In genomic region chr7:100285383-100285782, GRCm38 (mm10) we compare ENCODE assay signal across 8 mouse cellular contexts. TPM values are rescaled to one million over a fixed set of nuclear protein-coding genes. Genes with fewer than 3 reads are reported as not detected.
DNase-seq lines count a peak whose midpoint lies in the region; ATAC-seq and TF ChIP-seq lines count a peak whose summit lies in the region.

Gene P4ha3, plus strand, starts transcription at chr7:100285520.

- H3K4me2 ChIP-seq in heart, embryonic 13.5 days: peak within 1 kb of the TSS; percentile 87
- peak within 1 kb of the TSS; percentile 97 for H3K4me2 ChIP-seq in forebrain, embryonic 13.5 days
- peak within 1 kb of the TSS; percentile 92 for H3K4me2 ChIP-seq in limb, embryonic 12.5 days
- peak within 1 kb of the TSS; percentile 86 for H3K4me2 ChIP-seq in myocyte (ENCODE audit: low read depth)

- peak within 1 kb of the TSS; percentile 35 for H3ac ChIP-seq in myocyte (ENCODE audit: control insufficient read depth, insufficient read length)

- H3K79me2 ChIP-seq in myocyte (ENCODE audit: control insufficient read depth, insufficient read depth): no peaks in the 10 kb centered on the region

- peak; percentile 31 for TF ChIP-seq POLR2A in myocyte (IDR thresholded peaks at IDR 0.05; ENCODE audit: insufficient read length, low read depth)

- no peaks in the 10 kb centered on the region for H3K9me3 ChIP-seq in heart, embryonic 13.5 days
- H3K9me3 ChIP-seq in forebrain, embryonic 13.5 days (replicated peaks): no peaks in the 10 kb centered on the region
- no peaks in the 10 kb centered on the region for H3K9me3 ChIP-seq in limb, embryonic 12.5 days

- H3K4me1 ChIP-seq in heart, embryonic 13.5 days: peaks cover 46% of the 10 kb centered on the region
- H3K4me1 ChIP-seq in forebrain, embryonic 13.5 days: peaks cover 31% of the 10 kb centered on the region
- peaks cover 52% of the 10 kb centered on the region for H3K4me1 ChIP-seq in limb, embryonic 12.5 days (replicated peaks)

- H3K4me3 ChIP-seq in heart, embryonic 13.5 days: peak within 1 kb of the TSS; percentile 68
- peak within 1 kb of the TSS; percentile 57 for H3K4me3 ChIP-seq in forebrain, embryonic 13.5 days
- peak within 1 kb of the TSS; percentile 68 for H3K4me3 ChIP-seq in limb, embryonic 12.5 days (replicated peaks)
- H3K4me3 ChIP-seq in myocyte: peak within 1 kb of the TSS; percentile 12

- intact Hi-C loops in heart, postnatal 25 days (cut with DNase I): no loop called here

- peaks cover 4% of the 10 kb centered on the region for H3K36me3 ChIP-seq in heart, embryonic 13.5 days
- H3K36me3 ChIP-seq in forebrain, embryonic 13.5 days (ENCODE audit: poor library complexity, severe bottlenecking): no peaks in the 10 kb centered on the region
- no peaks in the 10 kb centered on the region for H3K36me3 ChIP-seq in limb, embryonic 12.5 days
- no peaks in the 10 kb centered on the region for H3K36me3 ChIP-seq in myocyte (ENCODE audit: control insufficient read depth, insufficient read depth)

- H3K9ac ChIP-seq in heart, embryonic 13.5 days: peak within 1 kb of the TSS; percentile 87
- H3K9ac ChIP-seq in forebrain, embryonic 13.5 days: peak within 1 kb of the TSS; percentile 67
- H3K9ac ChIP-seq in limb, embryonic 12.5 days (replicated peaks): peak within 1 kb of the TSS; percentile 82

- peaks cover 4% of the 10 kb centered on the region; the same call in 1 of the 2 replicates for H3K27me3 ChIP-seq in heart, embryonic 13.5 days (replicated peaks)
- peaks cover 30% of the 10 kb centered on the region for H3K27me3 ChIP-seq in forebrain, embryonic 13.5 days
- peaks cover 28% of the 10 kb centered on the region for H3K27me3 ChIP-seq in limb, embryonic 12.5 days
- no peaks in the 10 kb centered on the region for H3K27me3 ChIP-seq in myocyte (ENCODE audit: control insufficient read depth, insufficient read depth, insufficient read length)

- DNase-seq in heart, postnatal 25 days (ENCODE audit: low spot score): no peak
- DNase-seq in NIH3T3 (ENCODE audit: low read depth): peak; percentile 52
- DNase-seq in layer of hippocampus, adult 18-20 months (ENCODE audit: low spot score in 2 of 2): no peak
- DNase-seq in layer of hippocampus, postnatal 10 days (ENCODE audit: low spot score in 2 of 2): no peak

- ATAC-seq in heart, embryonic 13.5 days (ENCODE audit: extremely low read depth, insufficient number of reproducible peaks, low FRiP score, low TSS enrichment): peak; percentile 9; the same call in 1 of the 2 replicates
- ATAC-seq in forebrain, embryonic 13.5 days: peak; percentile 58
- ATAC-seq in limb, embryonic 12.5 days (ENCODE audit: insufficient number of reproducible peaks, insufficient read depth, low FRiP score, low TSS enrichment, low read depth): no peak

- WGBS in heart, embryonic 13.5 days: under 1% methylated on average over 42 of the region's 53 CpGs
- WGBS in forebrain, embryonic 13.5 days: 0% methylated on average over 52 of the region's 53 CpGs
- 2% methylated on average over 40 of the region's 53 CpGs for WGBS in limb, embryonic 12.5 days

- H3K27ac ChIP-seq in heart, embryonic 13.5 days (replicated peaks): peak within 1 kb of the TSS; percentile 97
- H3K27ac ChIP-seq in forebrain, embryonic 13.5 days: no peak within 1 kb of the TSS
- peak within 1 kb of the TSS; percentile 100 for H3K27ac ChIP-seq in limb, embryonic 12.5 days

TF ChIP-seq in myocyte, 11 proteins besides CTCF, POLR2A, EP300 and RAD21:
- TF ChIP-seq MYOG (IDR thresholded peaks at IDR 0.05; ENCODE audit: control insufficient read depth in 1 of 3, insufficient read depth in 1 of 3, insufficient read length in 2 of 3, low read depth in 2 of 3) (no peak), SRF (IDR thresholded peaks at IDR 0.05; ENCODE audit: control insufficient read depth, insufficient read length, low read depth) (no peak), E2F4 (IDR thresholded peaks at IDR 0.05; ENCODE audit: insufficient read depth) (no peak), USF1 (IDR thresholded peaks at IDR 0.05; ENCODE audit: low read depth) (no peak)

RNA-seq across cellular contexts. Expression of gene P4ha3, which starts in this region (rescaled TPM):
- 11.0 and 11.6 TPM in 2 replicates for polyA plus RNA-seq in heart, embryonic 13.5 days (2015; fragmentation: Nextera tagmentation; extraction: Ambion mirVana)
- total RNA-seq in heart, postnatal 25 days (2021): under 1 TPM; 0.45 to 0.73 TPM
- 1.0 and 1.5 TPM in 2 replicates for polyA plus RNA-seq in forebrain, embryonic 13.5 days (2015; fragmentation: Nextera tagmentation; extraction: Ambion mirVana)
- 6.7 and 11.1 TPM in 2 replicates for polyA plus RNA-seq in limb, embryonic 12.5 days (2016; fragmentation: Nextera tagmentation; extraction: Ambion mirVana)
- 2.9 TPM for polyA plus RNA-seq in myocyte (2012; fragmentation: generic; extraction: Trizol)
- 1 to 10 TPM; 3.0 to 5.9 TPM for total RNA-seq in layer of hippocampus, adult 18-20 months (2021)
- 10 to 100 TPM in 1 of 2 experiments, 1 to 10 TPM in 1; 9.2 to 11.4 TPM for total RNA-seq in layer of hippocampus, postnatal 10 days (2021)

Comparison
In these comparisons a context has a peak if more than half of its experiments do, and no peak if none do; other contexts are left out.
1. H3K4me3 ChIP-seq: peak in every context shown above with its lines; median percentile 68 in heart, embryonic 13.5 days; 68 in limb, embryonic 12.5 days; 57 in forebrain, embryonic 13.5 days; 12 in myocyte.